Mouse (Mus musculus): ENCODE data around the gene Cstf1. TPM values are rescaled to one million over a fixed set of nuclear protein-coding genes. Genes with fewer than 3 reads are reported as not detected.

Gene Cstf1
- total and polyA plus RNA-seq, 3 experiments = 19.1 to 88.9 (median 42.7) TPM

DNA sequence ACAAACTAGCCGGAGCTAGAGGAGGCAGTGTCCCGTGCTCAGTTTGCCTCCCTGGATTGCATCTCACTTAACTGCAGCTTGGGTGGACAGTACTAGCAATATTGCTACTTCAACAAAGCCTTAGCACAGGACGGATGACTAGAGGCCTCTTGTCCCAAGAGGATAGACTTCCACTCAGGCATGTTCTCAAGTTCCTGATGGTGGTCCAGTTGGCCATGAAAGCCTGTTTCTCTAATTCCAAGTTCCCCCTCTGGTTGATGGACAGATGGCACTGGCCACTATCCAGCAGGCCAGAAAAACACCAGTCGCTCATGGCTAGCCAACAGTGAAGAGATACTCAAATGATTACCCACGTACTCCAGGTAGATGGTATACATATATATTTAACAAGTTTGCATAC lies 14.6 kb upstream of the Cstf1 start:
- H3K9me3 ChIP-seq (replicated peaks) = no peaks in the 10 kb centered on the region
- peaks cover 98% of the 10 kb centered on the region for H3K36me3 ChIP-seq (replicated peaks)
- ATAC-seq (ENCODE audit: extremely low read depth, insufficient number of reproducible peaks, low FRiP score, poor library complexity, severe bottlenecking) (no peak), DNase-seq (ENCODE audit: low spot score) (no peak)
- no peak overlapping the region for H3K4me3 ChIP-seq (ENCODE audit: low read depth, low read length)
- peaks cover 22% of the 10 kb centered on the region for H3K4me1 ChIP-seq (ENCODE audit: insufficient read depth, low read depth, low read length)
- no peaks in the 10 kb centered on the region for H3K27me3 ChIP-seq (ENCODE audit: insufficient read depth, low read length)
- TF ChIP-seq GATA1 (IDR thresholded peaks at IDR 0.05; ENCODE audit: borderline replicate concordance, low read length) = no peak

DNA sequence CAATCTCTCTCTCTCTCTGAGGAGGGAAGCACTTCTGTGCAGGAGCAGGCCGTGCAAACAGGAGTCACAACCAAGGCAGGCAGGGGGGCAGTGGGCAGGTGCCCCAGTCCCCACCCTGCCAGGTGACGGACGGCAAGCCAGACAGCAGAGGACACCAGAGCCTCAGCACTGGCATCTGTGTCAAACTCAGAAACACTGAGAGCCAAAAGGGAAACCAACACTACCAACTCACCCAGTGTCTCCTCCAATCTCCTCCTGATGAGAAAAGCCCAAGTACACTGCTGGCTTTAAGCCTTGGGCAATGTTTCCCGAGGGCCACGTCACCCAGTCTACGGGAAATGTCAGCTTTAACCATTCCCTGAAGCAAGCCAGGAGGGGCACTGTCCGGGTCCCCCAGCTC lies 7.3 kb upstream of the Cstf1 start:
- ATAC-seq (ENCODE audit: extremely low read depth, insufficient number of reproducible peaks, low FRiP score, poor library complexity, severe bottlenecking) = no peak
- Histone ChIP-seq H3K9me3 (replicated peaks) (no peaks in the 10 kb centered on the region), H3K4me1 (ENCODE audit: insufficient read depth, low read depth, low read length) (peaks cover 27% of the 10 kb centered on the region), H3K36me3 (replicated peaks) (peaks cover 98% of the 10 kb centered on the region), H3K4me3 (ENCODE audit: low read depth, low read length) (no peak overlapping the region), H3K27me3 (ENCODE audit: insufficient read depth, low read length) (no peaks in the 10 kb centered on the region)
- DNase-seq (ENCODE audit: low spot score) = no peak
- no peak for TF ChIP-seq GATA1 (IDR thresholded peaks at IDR 0.05; ENCODE audit: borderline replicate concordance, low read length)
- no peak for TF ChIP-seq TAL1 (conservative IDR thresholded peaks at IDR 0.05; ENCODE audit: low read depth, low read length)
- TF ChIP-seq POLR2AphosphoS5 (IDR thresholded peaks at IDR 0.05; ENCODE audit: insufficient replicate concordance, low read depth, low read length) = no peak
- no peak for TF ChIP-seq GATA2 (IDR thresholded peaks at IDR 0.05; ENCODE audit: borderline replicate concordance, low read depth, low read length)
- TF ChIP-seq CTCF (IDR thresholded peaks at IDR 0.05; ENCODE audit: low read depth, low read length) = no peak

DNA sequence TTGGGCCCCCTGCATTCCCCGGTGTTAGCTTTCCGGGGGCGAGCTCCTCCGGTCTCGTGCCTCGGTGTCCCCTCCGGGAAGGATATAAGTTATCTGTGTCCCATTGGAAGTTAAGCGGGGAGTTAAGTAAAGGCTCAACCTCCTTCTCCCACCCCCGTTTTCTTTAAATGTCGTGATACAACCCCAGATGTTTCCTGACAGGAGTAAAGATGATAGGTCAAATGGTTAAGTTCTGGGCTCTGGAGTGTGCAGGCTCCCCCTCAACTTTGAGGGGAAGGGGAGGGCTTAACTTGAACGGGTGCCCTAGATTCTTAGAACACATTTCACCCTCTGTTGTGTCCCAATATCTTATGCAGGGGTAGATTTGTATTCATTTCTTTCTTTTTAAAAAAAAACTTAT lies 777 bp downstream of the Cstf1 start:
- Histone ChIP-seq H3K4me1 (ENCODE audit: insufficient read depth, low read depth, low read length) (peaks cover 62% of the 10 kb centered on the region), H3K27me3 (ENCODE audit: insufficient read depth, low read length) (no peaks in the 10 kb centered on the region), H3K4me3 (ENCODE audit: low read depth, low read length) (peak overlapping the region; percentile 86), H3K9me3 (replicated peaks) (no peaks in the 10 kb centered on the region), H3K36me3 (replicated peaks) (peaks cover 65% of the 10 kb centered on the region)
- ATAC-seq (ENCODE audit: extremely low read depth, insufficient number of reproducible peaks, low FRiP score, poor library complexity, severe bottlenecking) (no peak), DNase-seq (ENCODE audit: low spot score) (peak; percentile 53)
- TF ChIP-seq CTCF (IDR thresholded peaks at IDR 0.05; ENCODE audit: low read depth, low read length) = no peak
- no peak for TF ChIP-seq POLR2AphosphoS5 (IDR thresholded peaks at IDR 0.05; ENCODE audit: insufficient replicate concordance, low read depth, low read length)
- no peak for TF ChIP-seq GATA1 (IDR thresholded peaks at IDR 0.05; ENCODE audit: borderline replicate concordance, low read length)
- no peak for TF ChIP-seq TAL1 (conservative IDR thresholded peaks at IDR 0.05; ENCODE audit: low read depth, low read length)
- no peak for TF ChIP-seq GATA2 (IDR thresholded peaks at IDR 0.05; ENCODE audit: borderline replicate concordance, low read depth, low read length)

DNA sequence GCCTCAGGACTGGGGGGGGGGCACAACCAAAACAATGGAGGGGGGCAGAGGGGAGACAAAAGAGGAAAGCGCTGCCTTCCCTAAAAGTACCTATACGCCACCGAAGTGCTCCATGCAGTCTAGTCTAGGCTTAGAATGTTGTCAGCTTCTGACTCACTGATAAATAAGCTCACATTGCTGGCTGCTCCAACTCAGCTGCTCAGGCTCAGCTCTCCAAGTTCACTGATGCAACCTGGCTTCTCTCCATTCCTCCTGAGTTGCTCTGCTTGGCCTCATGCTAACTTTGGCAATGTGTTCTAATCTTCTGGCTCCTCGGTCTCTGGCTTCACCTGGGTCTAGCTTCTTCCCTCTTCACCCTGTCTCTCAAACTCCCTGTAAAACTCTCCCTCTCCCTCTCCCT lies 6.1 kb downstream of the Cstf1 start:
- ATAC-seq (ENCODE audit: extremely low read depth, insufficient number of reproducible peaks, low FRiP score, poor library complexity, severe bottlenecking) = no peak
- TF ChIP-seq GATA2 (IDR thresholded peaks at IDR 0.05; ENCODE audit: borderline replicate concordance, low read depth, low read length) = no peak
- no peak for TF ChIP-seq TAL1 (conservative IDR thresholded peaks at IDR 0.05; ENCODE audit: low read depth, low read length)
- no peak for TF ChIP-seq POLR2AphosphoS5 (IDR thresholded peaks at IDR 0.05; ENCODE audit: insufficient replicate concordance, low read depth, low read length)
- no peak for TF ChIP-seq GATA1 (IDR thresholded peaks at IDR 0.05; ENCODE audit: borderline replicate concordance, low read length)
- TF ChIP-seq CTCF (IDR thresholded peaks at IDR 0.05; ENCODE audit: low read depth, low read length) = no peak
- peaks cover 91% of the 10 kb centered on the region for H3K36me3 ChIP-seq (replicated peaks)

DNA sequence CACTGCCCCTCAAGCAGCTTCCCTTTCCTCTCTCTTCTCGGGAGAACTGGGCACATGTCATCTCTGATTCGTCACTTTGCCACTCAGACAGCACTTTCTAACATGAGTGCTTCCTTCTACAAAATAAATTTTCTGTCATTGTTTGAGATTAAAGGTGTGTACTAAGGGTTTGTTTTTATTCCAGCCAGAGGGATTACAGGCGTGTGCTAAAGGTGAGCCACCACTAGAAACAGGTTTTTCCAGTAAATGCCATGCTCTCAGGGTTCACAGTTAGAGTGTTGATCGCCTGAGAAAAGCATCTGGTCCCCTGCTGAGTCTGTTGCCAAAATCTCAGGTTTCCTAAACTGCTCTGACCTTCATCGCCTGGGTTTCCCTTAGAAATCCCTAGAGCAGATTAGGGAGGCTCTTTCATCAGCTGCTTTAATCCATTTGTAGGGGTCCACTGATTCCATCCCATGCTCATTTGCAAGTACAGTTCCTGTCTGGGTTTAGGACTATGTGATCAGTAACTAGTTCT lies 6.6 kb downstream of the Cstf1 start:
- no peak overlapping the region for H3K4me3 ChIP-seq (ENCODE audit: low read depth, low read length)
- H3K9me3 ChIP-seq (replicated peaks) = no peaks in the 10 kb centered on the region
- ATAC-seq (ENCODE audit: extremely low read depth, insufficient number of reproducible peaks, low FRiP score, poor library complexity, severe bottlenecking) (no peak), DNase-seq (ENCODE audit: low spot score) (no peak)
- peaks cover 96% of the 10 kb centered on the region for H3K36me3 ChIP-seq (replicated peaks)
- no peaks in the 10 kb centered on the region for H3K27me3 ChIP-seq (ENCODE audit: insufficient read depth, low read length)
- TF ChIP-seq POLR2AphosphoS5 (IDR thresholded peaks at IDR 0.05; ENCODE audit: insufficient replicate concordance, low read depth, low read length) = no peak
- no peak for TF ChIP-seq CTCF (IDR thresholded peaks at IDR 0.05; ENCODE audit: low read depth, low read length)
- no peak for TF ChIP-seq GATA2 (IDR thresholded peaks at IDR 0.05; ENCODE audit: borderline replicate concordance, low read depth, low read length)
- no peak for TF ChIP-seq GATA1 (IDR thresholded peaks at IDR 0.05; ENCODE audit: borderline replicate concordance, low read length)
- no peak for TF ChIP-seq TAL1 (conservative IDR thresholded peaks at IDR 0.05; ENCODE audit: low read depth, low read length)
- H3K4me1 ChIP-seq (ENCODE audit: insufficient read depth, low read depth, low read length) = peaks cover 61% of the 10 kb centered on the region

More for the DNA sequence above, 6.1 kb downstream of the Cstf1 start:
- no peak for DNase-seq (ENCODE audit: low spot score)
- no peak overlapping the region for H3K4me3 ChIP-seq (ENCODE audit: low read depth, low read length)
- H3K4me1 ChIP-seq (ENCODE audit: insufficient read depth, low read depth, low read length) = peaks cover 63% of the 10 kb centered on the region
- no peaks in the 10 kb centered on the region for H3K9me3 ChIP-seq (replicated peaks)
- no peaks in the 10 kb centered on the region for H3K27me3 ChIP-seq (ENCODE audit: insufficient read depth, low read length)

DNA sequence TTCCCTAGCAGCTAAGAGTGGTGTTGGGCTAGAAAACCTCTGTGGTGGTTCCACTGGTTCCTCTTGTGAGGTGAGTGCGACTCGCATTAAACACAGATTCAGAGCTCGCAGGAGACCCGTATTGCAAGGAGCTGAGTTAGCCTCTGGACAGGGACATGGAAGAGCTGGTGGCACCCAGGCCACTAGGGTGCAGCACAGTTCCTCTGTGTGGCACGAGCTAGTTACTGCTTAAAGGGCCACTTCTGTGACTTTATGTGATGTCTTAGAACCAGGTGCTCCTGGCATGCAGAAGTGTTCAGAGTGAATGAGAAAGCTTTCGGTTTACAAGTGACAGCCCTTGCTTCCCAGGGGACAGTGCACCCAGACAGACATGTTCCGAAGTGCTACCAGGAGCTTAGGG lies 7.9 kb downstream of the Cstf1 start:
- no peak for DNase-seq (ENCODE audit: low spot score)
- H3K27me3 ChIP-seq (ENCODE audit: insufficient read depth, low read length) = no peaks in the 10 kb centered on the region
- ATAC-seq (ENCODE audit: extremely low read depth, insufficient number of reproducible peaks, low FRiP score, poor library complexity, severe bottlenecking) = peak; percentile 72
- peaks cover 98% of the 10 kb centered on the region for H3K36me3 ChIP-seq (replicated peaks)
- H3K4me1 ChIP-seq (ENCODE audit: insufficient read depth, low read depth, low read length) = peaks cover 48% of the 10 kb centered on the region
- TF ChIP-seq GATA2 (IDR thresholded peaks at IDR 0.05; ENCODE audit: borderline replicate concordance, low read depth, low read length) = no peak
- TF ChIP-seq GATA1 (IDR thresholded peaks at IDR 0.05; ENCODE audit: borderline replicate concordance, low read length) = no peak
- TF ChIP-seq POLR2AphosphoS5 (IDR thresholded peaks at IDR 0.05; ENCODE audit: insufficient replicate concordance, low read depth, low read length) = no peak
- TF ChIP-seq TAL1 (conservative IDR thresholded peaks at IDR 0.05; ENCODE audit: low read depth, low read length) = no peak
- H3K9me3 ChIP-seq (replicated peaks) = no peaks in the 10 kb centered on the region
- H3K4me3 ChIP-seq (ENCODE audit: low read depth, low read length) = no peak overlapping the region

DNA sequence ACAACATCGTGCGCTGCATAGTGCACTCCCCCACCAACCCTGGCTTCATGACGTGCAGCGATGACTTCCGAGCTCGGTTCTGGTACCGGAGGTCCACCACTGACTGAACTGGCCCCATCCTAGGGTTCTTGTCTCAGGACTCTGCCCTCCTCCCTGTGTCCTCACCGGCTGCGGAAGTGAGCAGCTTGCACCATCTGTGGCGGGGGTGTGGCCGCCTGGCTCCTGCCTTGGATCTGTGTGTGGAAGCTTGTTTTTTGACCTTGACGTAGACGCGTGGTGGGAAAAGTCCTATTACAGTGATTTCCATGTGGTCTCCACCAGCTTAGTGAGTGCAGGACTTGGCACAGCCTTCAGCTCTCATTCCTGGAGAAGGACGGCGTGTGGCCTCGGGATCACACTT lies 10.0 kb downstream of the Cstf1 start:
- TF ChIP-seq CTCF (IDR thresholded peaks at IDR 0.05; ENCODE audit: low read depth, low read length) (no peak), POLR2AphosphoS5 (IDR thresholded peaks at IDR 0.05; ENCODE audit: insufficient replicate concordance, low read depth, low read length) (no peak), TAL1 (conservative IDR thresholded peaks at IDR 0.05; ENCODE audit: low read depth, low read length) (no peak), GATA1 (IDR thresholded peaks at IDR 0.05; ENCODE audit: borderline replicate concordance, low read length) (no peak), GATA2 (IDR thresholded peaks at IDR 0.05; ENCODE audit: borderline replicate concordance, low read depth, low read length) (no peak)
- H3K4me3 ChIP-seq (ENCODE audit: low read depth, low read length) = peak overlapping the region; percentile 3; the same call in 1 of the 2 replicates
- no peaks in the 10 kb centered on the region for H3K9me3 ChIP-seq (replicated peaks)
- H3K36me3 ChIP-seq (replicated peaks) = peaks cover 83% of the 10 kb centered on the region
- DNase-seq (ENCODE audit: low spot score) (no peak), ATAC-seq (ENCODE audit: extremely low read depth, insufficient number of reproducible peaks, low FRiP score, poor library complexity, severe bottlenecking) (no peak)
- H3K27me3 ChIP-seq (ENCODE audit: insufficient read depth, low read length) = no peaks in the 10 kb centered on the region
- H3K4me1 ChIP-seq (ENCODE audit: insufficient read depth, low read depth, low read length) = peaks cover 38% of the 10 kb centered on the region
